Mouse (Mus musculus) liver, postnatal 0 days (tissue): ENCODE measurements around the gene Sltm. TPM values are rescaled to one million over a fixed set of nuclear protein-coding genes. Genes with fewer than 3 reads are reported as not detected.

Source experiments
- ATAC-seq: fragments of 200-750 bp; cut with Nextera tagmentation; 2 replicates; pipeline ENCODE4 v1.8.0; 2017; ENCODE audit warnings: mild to moderate bottlenecking, moderate library complexity
- DNase-seq: peaks from one replicate; pipeline ENCODE4 v3.0.0-alpha.2; 2016
- H3K27ac ChIP-seq: fragments of 300-500 bp; sonication (generic); 2 replicates; pipeline ENCODE4 v1.5.1; 2014; ENCODE audit warnings: antibody characterized with exemption, moderate library complexity, mild to moderate bottlenecking, low read depth
- H3K27me3 ChIP-seq: fragments of 300-500 bp; sonication (generic); 2 replicates; pipeline ENCODE4 v1.6.1; 2014; ENCODE audit warnings: low read length, control low read depth, mixed read lengths; ENCODE audit not compliant: insufficient read depth
- H3K36me3 ChIP-seq: fragments of 300-500 bp; sonication (generic); replicated peaks from 2 replicates; pipeline ENCODE4 v1.6.1; 2014; ENCODE audit warnings: mild to moderate bottlenecking, control low read depth, low read length, moderate library complexity, mixed read lengths; ENCODE audit not compliant: insufficient read depth
- H3K4me1 ChIP-seq: fragments of 300-500 bp; sonication (generic); 2 replicates; pipeline ENCODE4 v1.6.1; 2014; ENCODE audit warnings: antibody characterized with exemption, mild to moderate bottlenecking, control low read depth; ENCODE audit not compliant: insufficient read depth
- H3K4me2 ChIP-seq: fragments of 300-500 bp; sonication (generic); 2 replicates; pipeline ENCODE4 v1.6.1; 2014; ENCODE audit warnings: low read depth, mild to moderate bottlenecking, low read length, moderate library complexity, mixed read lengths
- H3K4me3 ChIP-seq: fragments of 300-500 bp; sonication (generic); 2 replicates; pipeline ENCODE4 v1.5.1; 2014; ENCODE audit warnings: low read depth, low read length
- H3K9ac ChIP-seq: fragments of 300-500 bp; sonication (generic); replicated peaks from 2 replicates; pipeline ENCODE4 v1.6.1; 2014; ENCODE audit warnings: mild to moderate bottlenecking, moderate library complexity
- H3K9me3 ChIP-seq: fragments of 300-500 bp; sonication (generic); 2 replicates; pipeline ENCODE4 v1.6.1; 2016; ENCODE audit warnings: mild to moderate bottlenecking, control low read depth, low read length, mixed read lengths
- CTCF ChIP-seq: sonication (generic); IDR thresholded peaks from 2 replicates; pipeline ENCODE4 v1.5.1; 2016; ENCODE audit warnings: antibody characterized with exemption, low read depth
- EP300 ChIP-seq: IDR thresholded peaks from 2 replicates; pipeline ENCODE4 v1.6.1; 2016; ENCODE audit warnings: antibody characterized with exemption, low read depth, mild to moderate bottlenecking
- WGBS: fragments of 180-500 bp; shearing (Covaris S2); extraction: QIAGEN DNeasy Blood & Tissue Kit; methylation state at CpG from one replicate; pipeline ENCODE4 v1.1.7; 2014; ENCODE audit not compliant: insufficient replicate concordance; 5-methylcytosine and 5-hydroxymethylcytosine counted together
- polyA plus RNA-seq: library from polyadenylated mRNA; unstranded; fragments of >200 nt; fragmentation: Nextera tagmentation; extraction: Ambion mirVana; gene quantifications from 2 replicates; pipeline ENCODE4 v1.2.1, GENCODE M21; 2015

Gene Sltm
- polyA plus RNA-seq, 1 experiment from 2014 or later, result 12.3 TPM

DNA sequence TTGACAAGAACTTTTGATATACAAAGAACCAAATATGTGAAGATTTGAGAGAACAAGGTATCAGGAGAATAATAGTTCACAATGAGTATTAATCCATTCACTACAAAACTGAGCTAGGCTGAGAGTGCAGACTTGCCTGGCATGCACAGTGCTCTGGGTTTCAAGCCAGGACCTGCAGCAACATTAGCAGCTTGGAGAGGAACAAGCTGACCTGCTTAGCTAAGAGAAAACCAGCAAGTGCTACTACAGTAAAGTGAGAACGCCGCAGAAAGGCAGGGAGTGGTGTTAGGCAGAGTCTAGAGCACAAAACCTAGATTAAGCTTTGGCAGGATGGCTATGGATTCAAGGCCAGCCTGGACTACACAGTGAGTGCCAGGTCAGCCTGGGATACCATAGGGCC, 87.2 kb downstream of the Sltm start:
- 96% methylated on average over 2 of the region's 2 CpGs for WGBS
- Histone ChIP-seq H3K27ac (no peak overlapping the region), H3K4me1 (no peaks in the 10 kb centered on the region), H3K4me3 (no peak overlapping the region), H3K4me2 (no peak overlapping the region), H3K36me3 (peaks cover 38% of the 10 kb centered on the region), H3K9me3 (no peaks in the 10 kb centered on the region), H3K9ac (no peak overlapping the region), H3K27me3 (no peaks in the 10 kb centered on the region)
- DNase-seq, result no peak
- no peak for ATAC-seq
- TF ChIP-seq EP300 (no peak), CTCF (no peak)

GRCm38 (mm10) chr9:70631665-70632064, 89.1 kb downstream of the Sltm start:
- Histone ChIP-seq H3K36me3 (peaks cover 22% of the 10 kb centered on the region), H3K9ac (no peak overlapping the region), H3K27me3 (no peaks in the 10 kb centered on the region), H3K4me3 (no peak overlapping the region), H3K4me2 (no peak overlapping the region), H3K27ac (no peak overlapping the region), H3K9me3 (no peaks in the 10 kb centered on the region), H3K4me1 (no peaks in the 10 kb centered on the region)
- no peak for ATAC-seq
- no peak for TF ChIP-seq CTCF
- TF ChIP-seq EP300, result no peak
- WGBS, result 47% methylated on average over 5 of the region's 5 CpGs
- DNase-seq, result no peak

DNA sequence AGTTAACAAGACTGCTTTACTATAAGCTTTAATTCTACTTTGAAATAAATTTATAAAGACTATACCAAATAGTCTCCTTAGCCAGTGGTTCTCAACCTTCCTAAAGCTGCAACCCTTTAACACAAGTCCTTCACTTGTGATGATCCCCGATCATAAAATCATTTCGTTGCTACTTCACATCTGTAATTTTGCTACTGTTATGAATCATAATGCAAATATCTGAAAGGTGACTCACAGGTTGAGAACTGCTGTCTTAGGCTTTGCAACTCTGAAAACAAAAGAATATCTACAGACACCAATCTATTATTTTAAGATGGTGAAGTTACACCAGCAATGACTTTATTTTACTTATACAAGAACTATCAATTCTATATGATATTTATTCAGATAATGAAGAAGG, 94.2 kb downstream of the Sltm start:
- no peak overlapping the region for H3K4me2 ChIP-seq
- H3K9ac ChIP-seq, result no peak overlapping the region
- no peak overlapping the region for H3K27ac ChIP-seq
- H3K4me1 ChIP-seq, result no peaks in the 10 kb centered on the region
- DNase-seq (no peak), ATAC-seq (no peak)
- H3K9me3 ChIP-seq, result no peaks in the 10 kb centered on the region
- H3K27me3 ChIP-seq, result no peaks in the 10 kb centered on the region
- H3K36me3 ChIP-seq, result peaks cover 12% of the 10 kb centered on the region
- H3K4me3 ChIP-seq, result no peak overlapping the region
- TF ChIP-seq CTCF, result no peak
- TF ChIP-seq EP300, result no peak
- 94% methylated on average over 2 of the region's 2 CpGs for WGBS

Other genes with a start within 250 kb of the Sltm start
- 121 and 122 TPM in 2 replicates for gene Ccnb2, start 121.2 kb upstream of the Sltm start, polyA plus RNA-seq
- 7.2 TPM in 2 replicates for gene Rnf111, start 39.0 kb upstream of the Sltm start, polyA plus RNA-seq
- gene Gm10642, start 113.5 kb downstream of the Sltm start, polyA plus RNA-seq, result 2.6 and 3.0 TPM in 2 replicates
- 8.2 and 9.0 TPM in 2 replicates for gene Mindy2, start 114.4 kb downstream of the Sltm start, polyA plus RNA-seq
- 30.3 and 36.7 TPM in 2 replicates for gene Adam10, start 136.2 kb downstream of the Sltm start, polyA plus RNA-seq